Mouse (Mus musculus) testis, adult 2 months (tissue): ENCODE data around the gene Asb8.

Experiments used
- CTCF ChIP-seq: fragments of 200-500 bp; IDR thresholded peaks from 2 replicates; pipeline ENCODE4 v1.5.1; 2012; ENCODE audit warnings: low read depth, mild to moderate bottlenecking, inconsistent platforms, low read length, moderate library complexity; ENCODE audit not compliant: control insufficient read depth, insufficient read depth, insufficient replicate concordance
- POLR2A ChIP-seq: fragments of 200-500 bp; IDR thresholded peaks from 2 replicates; pipeline ENCODE4 v1.6.1; 2012; ENCODE audit warnings: low read depth, mild to moderate bottlenecking, inconsistent platforms, low read length, moderate library complexity; ENCODE audit not compliant: control insufficient read depth

- TF ChIP-seq CTCF (no peak), POLR2A (no peak)
These were observed 53.6 kb downstream of the Asb8 start for GRCm38 (mm10) chr15:98111791-98112190.
